Mouse (Mus musculus): ENCODE data around the gene Ppm1f.
"Not testable (repeated sequence)": the region's sequence is repeated elsewhere in the genome, so short reads cannot be mapped to it uniquely, and the experiment has no call there.

The Ppm1f gene

DNA sequence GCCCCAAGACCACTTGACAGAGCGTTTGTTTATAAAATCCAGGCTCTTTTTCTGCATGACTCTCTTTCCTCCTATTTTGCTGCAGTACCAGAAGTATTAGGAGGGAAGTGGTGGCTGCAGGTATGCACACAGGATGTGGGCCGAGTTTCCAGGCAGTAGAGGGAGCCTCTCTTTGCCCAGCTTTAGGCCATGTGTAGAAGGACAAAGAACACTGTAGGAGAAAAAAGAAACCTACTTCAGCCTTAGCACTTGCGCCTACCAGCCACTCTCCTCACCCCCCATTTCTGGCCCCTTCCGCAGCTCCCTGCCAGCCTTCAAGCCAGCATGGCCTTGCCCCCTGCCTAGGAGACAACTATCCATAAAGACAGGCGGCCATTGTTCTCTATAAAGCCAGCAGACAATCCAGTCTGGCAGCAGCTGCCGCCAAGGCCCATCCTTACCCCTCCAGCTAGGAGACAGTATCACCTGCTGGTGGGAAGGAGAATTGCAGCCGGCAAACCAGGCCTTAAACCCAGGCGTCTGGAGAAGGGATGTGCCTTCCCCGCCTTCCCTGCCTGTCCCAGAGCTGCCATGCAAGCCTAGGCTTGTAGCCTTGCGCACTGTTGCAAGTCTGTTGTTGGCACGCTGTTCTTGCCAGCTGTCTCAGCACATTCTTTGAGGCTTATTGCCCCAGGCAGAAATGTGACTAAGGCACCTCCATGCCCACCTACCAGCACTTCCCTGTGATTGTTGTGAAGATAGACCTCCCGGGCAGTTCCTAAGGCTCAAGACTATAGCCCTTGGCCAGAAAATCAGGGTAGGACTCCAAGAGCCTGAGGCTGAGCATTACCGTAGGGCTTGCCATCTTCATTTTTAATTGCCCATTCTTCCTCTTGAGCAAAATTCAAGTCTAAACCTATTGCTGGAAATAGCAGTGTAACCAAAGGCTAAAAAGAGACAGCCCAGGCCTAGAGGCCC is 15.7 kb downstream of the Ppm1f start:
- peak; percentile 81 for DNase-seq (ENCODE audit: low read depth)

GRCm38 (mm10) chr16:16913440-16913839 is 17.2 kb downstream of the Ppm1f start:
- DNase-seq (ENCODE audit: low read depth): no peak

- no peak for DNase-seq (ENCODE audit: low read depth)
Observed at GRCm38 (mm10) chr16:16918441-16919117, 22.3 kb downstream of the Ppm1f start.

DNA sequence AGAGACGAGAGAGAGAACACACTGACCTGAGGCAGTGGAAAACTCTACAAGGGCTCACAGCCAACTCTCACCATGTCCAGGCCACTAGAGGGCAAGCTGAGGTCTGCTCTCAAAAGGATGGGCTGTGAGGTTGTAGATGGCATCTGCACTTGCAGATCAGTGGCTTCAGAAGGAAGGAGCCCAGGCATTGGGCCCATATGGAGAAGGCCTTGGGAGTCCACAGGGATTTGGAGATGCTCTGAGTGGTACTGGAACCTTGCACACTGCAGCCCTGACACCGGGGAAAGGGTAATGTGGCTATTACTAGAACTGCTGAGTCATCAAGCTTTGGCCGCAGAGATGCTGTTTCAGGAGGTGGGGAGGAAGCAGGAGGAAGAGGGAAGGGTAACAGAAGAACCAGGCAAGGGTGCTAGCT is 24.8 kb downstream of the Ppm1f start:
- no peak for DNase-seq (ENCODE audit: low read depth)

GRCm38 (mm10) chr16:16924481-16924880 is 28.2 kb downstream of the Ppm1f start:
- DNase-seq (ENCODE audit: low read depth): no peak

- no peak for DNase-seq (ENCODE audit: low read depth)
Observed at GRCm38 (mm10) chr16:16926536-16926935, 30.3 kb downstream of the Ppm1f start.

DNA sequence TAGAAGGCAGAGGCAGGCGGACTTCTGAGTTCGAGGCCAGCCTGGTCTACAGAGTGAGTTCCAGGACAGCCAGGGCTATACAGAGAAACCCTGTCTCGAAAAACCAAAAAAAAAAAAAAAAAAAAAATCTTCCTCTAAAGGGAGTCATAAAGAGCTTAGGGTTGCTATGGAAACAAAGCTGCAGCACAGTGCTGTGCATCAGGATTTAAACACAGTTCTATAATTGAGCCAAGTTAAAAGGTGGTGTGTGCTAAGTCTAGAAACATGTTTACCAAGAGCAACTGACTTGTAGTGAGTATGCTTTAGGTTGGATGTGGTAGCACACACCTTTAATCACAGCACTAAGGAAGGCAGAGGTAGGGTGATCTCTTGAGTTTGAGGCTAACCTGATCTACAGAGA is 32.6 kb downstream of the Ppm1f start:
- DNase-seq (ENCODE audit: low read depth): not testable (repeated sequence)

DNA sequence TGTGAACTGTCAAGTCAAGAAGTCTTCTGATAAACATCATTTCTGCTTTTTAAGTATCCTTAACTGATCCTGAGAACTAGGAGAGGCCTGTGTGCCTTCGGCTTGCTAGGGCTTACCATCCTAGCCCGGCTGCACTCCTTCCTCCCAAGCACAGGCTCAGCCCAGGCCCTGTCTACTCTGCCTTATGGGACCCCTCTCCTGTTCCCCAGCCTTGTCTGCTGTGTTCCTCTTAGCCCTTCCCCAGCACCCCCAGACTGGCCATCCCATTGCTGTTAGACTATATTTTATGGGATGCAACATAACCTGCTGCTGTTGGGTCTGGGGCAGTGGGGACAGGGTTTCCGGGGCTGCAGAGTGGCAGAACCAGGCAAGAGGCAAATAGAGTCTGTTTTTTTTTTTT is 34.1 kb downstream of the Ppm1f start:
- DNase-seq (ENCODE audit: low read depth): no peak

DNA sequence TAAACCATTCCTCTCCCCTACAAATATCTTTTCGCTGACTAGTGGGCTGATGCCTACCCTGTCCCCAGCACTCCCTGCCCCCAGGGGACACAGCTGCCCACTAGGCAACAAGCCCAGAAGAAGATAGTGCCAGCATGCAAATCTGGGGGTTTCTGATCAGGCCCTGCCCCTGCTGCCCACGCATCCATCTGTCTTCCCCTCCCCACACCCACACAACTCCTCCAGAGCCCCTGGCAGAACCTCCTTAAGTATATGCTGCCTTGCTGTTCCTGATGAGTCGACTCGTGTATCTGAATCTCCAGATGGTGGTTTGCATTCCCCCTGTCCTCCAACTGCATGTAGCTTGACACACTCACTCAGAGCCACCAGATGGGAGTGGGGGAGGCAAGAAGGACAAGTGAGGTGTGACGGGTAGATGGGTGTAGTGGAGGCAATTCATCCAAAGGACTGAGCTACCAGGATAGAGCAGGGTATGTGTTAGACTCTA is 34.6 kb downstream of the Ppm1f start:
- DNase-seq (ENCODE audit: low read depth): no peak

- DNase-seq (ENCODE audit: low read depth): no peak
Observed at GRCm38 (mm10) chr16:16939543-16939942, 43.3 kb downstream of the Ppm1f start.

GRCm38 (mm10) chr16:16941078-16941477 is 44.8 kb downstream of the Ppm1f start:
- DNase-seq (ENCODE audit: low read depth): no peak

GRCm38 (mm10) chr16:16958575-16958974 is 62.3 kb downstream of the Ppm1f start:
- no peak for DNase-seq (ENCODE audit: low read depth)

DNA sequence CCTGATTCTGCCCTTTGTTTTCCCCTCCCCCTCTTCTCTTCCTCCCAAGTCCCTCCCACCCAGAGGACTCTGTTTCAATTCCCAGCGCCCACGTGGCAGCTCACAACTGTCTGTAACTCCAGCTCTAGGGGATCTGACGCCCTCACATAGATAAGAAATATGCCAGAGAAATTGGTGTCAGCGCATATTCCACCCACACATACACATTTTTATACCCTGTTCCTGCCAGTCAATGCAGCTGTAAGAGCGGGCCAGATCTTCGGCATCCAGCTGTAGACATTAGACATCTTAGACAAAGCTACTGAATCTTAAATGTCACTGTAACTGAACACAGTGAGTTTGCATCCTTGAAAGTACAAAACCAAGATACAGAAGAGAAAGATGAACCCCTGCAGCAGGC is 63.6 kb downstream of the Ppm1f start:
- no peak for DNase-seq (ENCODE audit: low read depth)

DNA sequence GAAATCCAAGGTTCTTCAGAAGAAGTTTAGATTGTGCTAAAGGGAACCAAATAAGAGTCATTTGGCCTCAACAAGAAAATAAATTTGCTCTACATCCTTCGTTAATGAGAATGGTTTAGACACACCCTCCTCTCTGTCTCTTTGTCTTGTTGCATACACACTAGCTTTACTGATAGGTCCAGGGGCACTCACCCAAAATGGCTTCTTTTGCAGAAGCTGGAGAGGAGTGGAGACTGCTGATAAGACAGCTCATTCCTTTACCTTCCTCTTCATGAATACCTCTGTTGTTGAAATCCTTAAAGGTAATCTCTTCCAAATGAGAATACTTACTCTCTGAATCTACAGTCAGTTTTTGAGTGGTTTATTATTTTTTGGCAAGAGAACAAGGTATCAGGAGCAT is 68.9 kb downstream of the Ppm1f start:
- no peak for DNase-seq (ENCODE audit: low read depth)

GRCm38 (mm10) chr16:16966290-16966689 is 70.0 kb downstream of the Ppm1f start:
- no peak for DNase-seq (ENCODE audit: low read depth)
